Mouse (Mus musculus) spleen, adult 2 months (tissue): ENCODE results near the gene Rps16. TPM values are rescaled to one million over a fixed set of nuclear protein-coding genes. Genes with fewer than 3 reads are reported as not detected.
"Not testable (repeated sequence)": the region's sequence is repeated elsewhere in the genome, so short reads cannot be mapped to it uniquely, and the experiment has no call there.

Experiments
- DNase-seq, 2 experiments: peaks; one replicate each; pipeline versions ENCODE4 v3.0.0 to v3.0.0-alpha.2; 2012 to 2021; ENCODE audit warnings: low spot score in 2 of 2, low read depth in 1 of 2
- H3K27ac ChIP-seq: fragments of 200-500 bp; 2 replicates; pipeline ENCODE4 v1.5.1; 2012; ENCODE audit warnings: low read length, inconsistent platforms; ENCODE audit not compliant: insufficient read depth
- H3K27me3 ChIP-seq: fragments of 200-500 bp; 2 replicates; pipeline ENCODE4 v1.6.1; 2012; ENCODE audit warnings: mild to moderate bottlenecking, moderate library complexity, low read length, inconsistent platforms; ENCODE audit not compliant: control insufficient read depth, insufficient read depth
- H3K36me3 ChIP-seq: fragments of 200-500 bp; 2 replicates; pipeline ENCODE4 v1.6.1; 2012; ENCODE audit warnings: mild to moderate bottlenecking, low read length, inconsistent platforms; ENCODE audit not compliant: control insufficient read depth, insufficient read depth
- H3K4me1 ChIP-seq: fragments of 200-500 bp; 2 replicates; pipeline ENCODE4 v1.6.1; 2011; ENCODE audit warnings: inconsistent platforms; ENCODE audit not compliant: control insufficient read depth, insufficient read depth, insufficient read length
- H3K4me3 ChIP-seq: fragments of 200-500 bp; 2 replicates; pipeline ENCODE4 v1.5.1; 2011; ENCODE audit warnings: mild to moderate bottlenecking, inconsistent platforms; ENCODE audit not compliant: insufficient read depth, insufficient read length; ENCODE audit errors: extremely low read depth
- CTCF ChIP-seq: fragments of 200-500 bp; IDR thresholded peaks from 2 replicates; pipeline ENCODE4 v1.5.1; 2011; ENCODE audit warnings: mild to moderate bottlenecking, inconsistent platforms; ENCODE audit not compliant: insufficient read depth, insufficient read length, insufficient replicate concordance; ENCODE audit errors: extremely low read depth
- POLR2A ChIP-seq: fragments of 200-500 bp; IDR thresholded peaks from 2 replicates; pipeline ENCODE4 v1.6.1; 2011; ENCODE audit warnings: low read depth, low read length, inconsistent platforms
- WGBS: fragments of 180-500 bp; shearing (Covaris S2); methylation state at CpG from one replicate; pipeline ENCODE4 v1.1.7; 2018; 5-methylcytosine and 5-hydroxymethylcytosine counted together
- polyA plus RNA-seq: library from polyadenylated mRNA; depleted of rRNA; stranded (reverse); fragments of >200 nt; gene quantifications from 2 replicates; pipeline ENCODE4 v1.2.3, GENCODE M21; 2012

Gene Rps16
- polyA plus RNA-seq, 1 experiment = 1,505 TPM

DNA sequence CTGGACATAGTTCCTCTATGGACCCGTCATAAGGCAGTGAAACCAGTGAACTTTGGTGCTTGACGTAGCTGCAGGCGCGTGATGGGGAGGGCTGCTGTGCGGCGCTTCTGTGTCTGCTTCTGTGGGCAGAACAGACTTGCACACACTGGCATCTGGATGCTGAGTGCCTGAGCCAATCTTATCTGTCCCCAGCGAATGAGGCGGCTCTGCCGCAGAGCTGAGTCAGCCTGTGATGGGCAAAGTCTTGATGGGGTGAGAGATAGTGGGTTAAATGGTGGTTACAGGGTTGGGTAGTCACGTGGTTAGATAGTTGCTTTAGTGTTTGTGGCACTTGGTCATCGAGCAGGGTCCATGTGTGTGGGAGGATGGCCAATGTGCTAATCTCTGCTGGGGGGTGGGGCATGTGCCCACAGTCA is 32.5 kb downstream of the Rps16 start:
- TF ChIP-seq POLR2A = peak; percentile 67
- TF ChIP-seq CTCF = no peak
- H3K4me3 ChIP-seq = peak overlapping the region; percentile 19
- DNase-seq = peak; percentile 70 to 90
- peak overlapping the region; percentile 97 for H3K27ac ChIP-seq
- no peaks in the 10 kb centered on the region for H3K27me3 ChIP-seq
- H3K36me3 ChIP-seq = peaks cover 4% of the 10 kb centered on the region
- 2% methylated on average over 11 of the region's 11 CpGs for WGBS
- H3K4me1 ChIP-seq = peaks cover 35% of the 10 kb centered on the region

DNA sequence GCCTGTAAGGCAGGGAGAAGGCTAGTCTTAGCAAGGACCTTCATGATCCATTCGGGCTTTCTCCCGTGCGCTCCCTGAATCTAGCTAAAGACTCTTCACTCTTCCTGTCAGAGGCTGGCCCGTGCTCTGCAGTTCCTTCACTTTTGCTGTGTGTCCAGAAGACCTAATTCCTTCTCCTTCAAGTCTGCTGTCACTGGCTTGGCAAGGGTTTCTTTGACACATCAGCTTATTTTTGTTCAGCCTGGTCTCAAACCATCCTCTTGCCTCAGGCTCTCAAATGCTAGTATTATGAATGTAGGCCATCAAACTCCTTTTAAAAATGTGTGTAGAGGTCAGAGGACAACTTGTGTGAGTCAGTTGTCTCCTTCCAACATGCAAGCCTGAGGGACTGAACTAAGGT is 33.2 kb downstream of the Rps16 start:
- Histone ChIP-seq H3K4me3 (peak overlapping the region; percentile 19; the same call in 1 of the 2 replicates), H3K27ac (peak overlapping the region; percentile 97), H3K4me1 (peaks cover 35% of the 10 kb centered on the region), H3K27me3 (no peaks in the 10 kb centered on the region), H3K36me3 (no peaks in the 10 kb centered on the region; the same call in 1 of the 2 replicates)
- 51% methylated on average over 4 of the region's 4 CpGs for WGBS
- TF ChIP-seq POLR2A (no peak), CTCF (no peak)
- no peak for DNase-seq

DNA sequence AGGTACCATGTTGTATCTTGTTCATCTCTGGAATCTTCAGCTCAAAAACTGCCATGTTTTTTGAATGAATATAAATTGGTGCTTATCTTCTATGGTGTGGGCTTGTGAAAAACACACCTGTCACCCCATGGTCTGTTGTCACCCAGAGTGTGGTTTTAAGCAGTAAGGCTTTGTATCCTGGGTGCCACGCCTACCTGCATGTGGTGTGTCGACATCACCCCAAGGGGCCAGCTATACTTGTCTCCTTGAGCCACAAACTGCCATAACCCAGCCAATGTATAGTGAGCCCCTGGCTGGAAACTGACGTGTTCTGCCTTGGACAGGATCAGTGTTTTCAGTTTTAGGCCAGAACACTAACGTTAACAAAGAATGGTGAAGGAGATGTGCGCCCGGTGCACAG is 33.7 kb downstream of the Rps16 start:
- Histone ChIP-seq H3K4me1 (peaks cover 35% of the 10 kb centered on the region), H3K4me3 (no peak overlapping the region), H3K27ac (peak overlapping the region; percentile 97), H3K36me3 (peaks cover 2% of the 10 kb centered on the region), H3K27me3 (no peaks in the 10 kb centered on the region)
- peak; percentile 47 to 56 for DNase-seq
- 25% methylated on average over 6 of the region's 6 CpGs for WGBS
- TF ChIP-seq CTCF (no peak), POLR2A (no peak; the same call in 1 of the 2 replicates)

DNA sequence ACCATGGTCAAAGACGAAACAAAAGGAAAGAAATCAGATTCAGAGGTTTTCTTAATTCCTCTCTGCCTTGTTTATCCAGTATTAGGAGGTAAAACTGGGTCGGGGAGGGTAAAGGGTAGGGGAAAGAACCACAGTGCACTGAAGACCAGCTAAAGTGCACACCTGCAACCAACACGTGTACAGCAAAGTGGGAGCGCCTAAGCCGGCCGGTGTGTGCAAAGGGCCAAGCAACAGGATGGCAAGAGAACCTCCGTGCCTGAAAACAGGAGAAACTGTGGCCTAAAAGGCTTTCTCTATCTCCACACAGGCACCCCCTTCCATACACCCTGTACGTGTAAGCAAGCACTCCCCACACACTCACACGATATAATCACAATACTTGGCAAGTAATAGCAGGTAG is 34.7 kb downstream of the Rps16 start:
- Histone ChIP-seq H3K27ac (peak overlapping the region; percentile 86), H3K36me3 (peaks cover 4% of the 10 kb centered on the region), H3K27me3 (no peaks in the 10 kb centered on the region), H3K4me1 (peaks cover 35% of the 10 kb centered on the region), H3K4me3 (no peak overlapping the region)
- TF ChIP-seq POLR2A (no peak), CTCF (no peak)
- 66% methylated on average over 9 of the region's 9 CpGs for WGBS
- DNase-seq = no peak

DNA sequence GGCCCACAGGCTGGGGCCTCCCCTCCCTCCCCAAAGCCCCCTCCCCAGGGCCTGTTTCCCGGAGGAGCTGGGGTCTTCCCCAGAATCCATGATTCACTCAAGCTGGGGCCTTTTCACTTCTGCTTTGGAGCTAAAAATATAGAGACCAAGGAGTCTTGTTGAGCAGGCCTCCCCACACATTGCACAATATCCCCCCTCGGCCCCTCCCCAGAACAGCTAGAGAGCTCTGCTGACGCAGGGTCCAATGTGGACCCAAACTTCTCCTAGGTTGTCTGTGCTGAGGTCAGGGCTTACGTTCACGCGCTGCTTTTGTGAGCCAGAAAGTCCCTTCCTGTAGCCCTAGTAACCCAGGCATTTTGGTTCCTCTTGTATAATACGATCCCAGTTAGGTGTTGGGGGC is 35.6 kb downstream of the Rps16 start:
- peak in 1 of 2 experiments; percentile 45 for DNase-seq
- 36% methylated on average over 7 of the region's 7 CpGs for WGBS
- Histone ChIP-seq H3K27ac (peak overlapping the region; percentile 86), H3K4me3 (no peak overlapping the region), H3K27me3 (no peaks in the 10 kb centered on the region), H3K36me3 (peaks cover 6% of the 10 kb centered on the region), H3K4me1 (peaks cover 35% of the 10 kb centered on the region)
- no peak for TF ChIP-seq POLR2A
- TF ChIP-seq CTCF = no peak

DNA sequence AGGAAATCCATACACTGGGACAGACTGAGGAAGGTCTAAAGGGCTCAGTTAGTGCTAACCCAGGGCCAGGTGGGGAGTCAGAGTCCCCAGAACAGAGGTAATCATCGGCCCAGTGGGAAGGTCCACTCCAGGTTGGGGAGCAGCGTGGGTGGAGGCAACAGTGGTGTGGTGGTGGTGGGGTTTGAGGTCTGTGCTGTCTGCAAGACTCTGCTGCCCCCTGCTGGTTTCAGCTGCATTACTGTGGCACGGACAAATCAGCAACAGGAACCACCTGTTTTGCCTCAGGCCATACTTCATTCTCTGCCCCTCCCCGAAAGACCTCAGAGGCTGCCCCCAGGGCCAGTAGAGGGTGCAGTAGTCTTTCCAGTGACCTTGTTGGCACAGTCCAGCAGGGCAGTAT is 36.0 kb downstream of the Rps16 start:
- Histone ChIP-seq H3K36me3 (peaks cover 6% of the 10 kb centered on the region), H3K27ac (peak overlapping the region; percentile 86), H3K4me1 (peaks cover 34% of the 10 kb centered on the region), H3K27me3 (no peaks in the 10 kb centered on the region), H3K4me3 (no peak overlapping the region)
- peak; percentile 84 to 89 for DNase-seq
- TF ChIP-seq POLR2A (no peak), CTCF (peak; percentile 98)
- 2% methylated on average over 4 of the region's 4 CpGs for WGBS

DNA sequence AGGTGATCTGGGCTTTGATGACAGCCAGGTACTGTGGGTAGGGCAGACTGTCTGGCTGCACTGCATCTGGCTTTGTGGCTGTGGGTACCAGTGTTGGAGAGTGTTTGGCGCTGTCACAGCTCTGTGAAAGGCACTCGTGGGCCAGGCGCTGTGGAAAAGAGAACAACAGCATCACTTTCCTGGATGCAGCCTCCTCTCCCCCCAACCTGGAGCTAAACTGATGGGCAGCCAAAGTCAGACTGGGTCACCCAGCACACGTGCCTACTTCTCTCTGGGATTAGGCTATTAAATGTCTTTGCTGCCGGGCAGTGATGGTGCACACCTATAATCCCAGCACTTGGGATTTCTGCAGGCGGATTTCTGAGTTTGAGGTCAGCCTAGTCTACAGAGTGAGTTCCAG is 36.4 kb downstream of the Rps16 start:
- not testable (repeated sequence) for H3K27ac ChIP-seq, H3K36me3 ChIP-seq, H3K27me3 ChIP-seq, H3K4me3 ChIP-seq, DNase-seq
- WGBS = 77% methylated on average over 6 of the region's 6 CpGs
- peaks cover 35% of the 10 kb centered on the region for H3K4me1 ChIP-seq

DNA sequence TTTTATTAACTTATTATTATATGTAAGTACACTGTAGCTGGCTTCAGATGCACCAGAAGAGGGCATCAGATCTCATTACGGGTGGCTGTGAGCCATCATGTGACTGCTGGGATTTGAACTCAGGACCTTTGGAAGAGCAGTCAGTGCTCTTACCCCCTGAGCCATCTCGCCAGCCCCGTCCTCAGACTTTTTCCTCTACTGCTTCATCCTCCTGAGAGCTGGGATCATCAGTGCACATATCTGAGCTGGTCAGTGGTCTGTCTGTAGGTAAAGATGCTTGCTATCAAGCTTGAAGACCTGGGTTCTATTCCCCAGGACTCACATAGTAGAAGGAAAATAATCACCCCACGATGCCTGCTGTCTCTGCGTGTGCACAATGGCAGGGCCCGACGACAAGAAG is 36.9 kb downstream of the Rps16 start:
- peaks cover 37% of the 10 kb centered on the region for H3K4me1 ChIP-seq
- not testable (repeated sequence) for H3K4me3 ChIP-seq, H3K36me3 ChIP-seq, H3K27ac ChIP-seq, DNase-seq, H3K27me3 ChIP-seq
- WGBS = 91% methylated on average over 7 of the region's 7 CpGs
